Mouse (Mus musculus) gastrocnemius, adult 18-20 months (tissue): ENCODE results near the gene Tcaim. TPM values are rescaled to one million over a fixed set of nuclear protein-coding genes. Genes with fewer than 3 reads are reported as not detected.
"Not testable (repeated sequence)": the region's sequence is repeated elsewhere in the genome, so short reads cannot be mapped to it uniquely, and the experiment has no call there.

Source experiments
- DNase-seq: peaks from one replicate; pipeline ENCODE4 v3.0.0; 2021; ENCODE audit warnings: low spot score
- total RNA-seq, 2 experiments: library from RNA; stranded (reverse); gene quantifications; 2 replicates each; pipeline ENCODE4 v1.2.3; 2021

The Tcaim gene
- total RNA-seq, 2 experiments from 2014 or later: 23.3 to 25.0 TPM

- DNase-seq: not testable (repeated sequence)
Measured at GRCm38 (mm10) chr9:122847811-122848311, 42.5 kb downstream of the Tcaim start.

GRCm38 (mm10) chr9:122854526-122854925 lies 49.2 kb downstream of the Tcaim start:
- no peak for DNase-seq

- DNase-seq: not testable (repeated sequence)
Measured at GRCm38 (mm10) chr9:122855141-122855540, 49.8 kb downstream of the Tcaim start.

GRCm38 (mm10) chr9:122855617-122856016 lies 50.3 kb downstream of the Tcaim start:
- no peak for DNase-seq

- DNase-seq: no peak
Measured at GRCm38 (mm10) chr9:122856716-122857115, 51.4 kb downstream of the Tcaim start.

- DNase-seq: no peak
Measured at GRCm38 (mm10) chr9:122860752-122861151, 55.4 kb downstream of the Tcaim start.

GRCm38 (mm10) chr9:122863731-122864130 lies 58.4 kb downstream of the Tcaim start:
- no peak for DNase-seq

GRCm38 (mm10) chr9:122864848-122865247 lies 59.5 kb downstream of the Tcaim start:
- no peak for DNase-seq

- DNase-seq: peak; percentile 76
Measured at GRCm38 (mm10) chr9:122865697-122866166, 60.4 kb downstream of the Tcaim start, which contains the start of gene Zfp445. Gene Zfp445 (minus strand): TSS chr9:122866006.

- DNase-seq: no peak
Measured at GRCm38 (mm10) chr9:122866192-122866591, 60.9 kb downstream of the Tcaim start.

- no peak for DNase-seq
Measured at GRCm38 (mm10) chr9:122872595-122872994, 67.3 kb downstream of the Tcaim start.

- DNase-seq: no peak
Measured at GRCm38 (mm10) chr9:122874653-122875052, 69.3 kb downstream of the Tcaim start.

GRCm38 (mm10) chr9:122875145-122875544 lies 69.8 kb downstream of the Tcaim start:
- DNase-seq: no peak

GRCm38 (mm10) chr9:122885385-122885784 lies 80.0 kb downstream of the Tcaim start, which contains the start of gene Zkscan7:
Gene Zkscan7 (plus strand): TSS chr9:122885685.
- no peak for DNase-seq

Other genes with a start within 250 kb of the Tcaim start
- gene Topaz1, start 58.2 kb upstream of the Tcaim start, total RNA-seq: not detected
- not detected for gene Gm35549, start 38.5 kb downstream of the Tcaim start, total RNA-seq
- 10 to 100 TPM; 34.8 to 35.6 TPM for gene Zfp445, start 60.5 kb downstream of the Tcaim start, total RNA-seq
- gene Zkscan7, start 80.1 kb downstream of the Tcaim start, total RNA-seq: 1 to 10 TPM; 3.2 to 4.1 TPM
- under 1 TPM; 0.59 to 0.64 TPM for gene Zfp105, start 117.5 kb downstream of the Tcaim start, total RNA-seq
- 1 to 10 TPM; 9.2 to 9.9 TPM for gene 1110059G10Rik, start 145.5 kb downstream of the Tcaim start, total RNA-seq
- not detected for gene Kif15, start 145.5 kb downstream of the Tcaim start, total RNA-seq
- 10 to 100 TPM in 1 of 2 experiments, 1 to 10 TPM in 1; 8.6 to 10.5 TPM for gene Tmem42, start 215.8 kb downstream of the Tcaim start, total RNA-seq
- gene Tgm4, start 229.2 kb downstream of the Tcaim start, total RNA-seq: under 1 TPM in 1 of 2 experiments, not detected in 1; 0.27 TPM